Mouse (Mus musculus): ENCODE results near the gene Tbrg4.

DNA sequence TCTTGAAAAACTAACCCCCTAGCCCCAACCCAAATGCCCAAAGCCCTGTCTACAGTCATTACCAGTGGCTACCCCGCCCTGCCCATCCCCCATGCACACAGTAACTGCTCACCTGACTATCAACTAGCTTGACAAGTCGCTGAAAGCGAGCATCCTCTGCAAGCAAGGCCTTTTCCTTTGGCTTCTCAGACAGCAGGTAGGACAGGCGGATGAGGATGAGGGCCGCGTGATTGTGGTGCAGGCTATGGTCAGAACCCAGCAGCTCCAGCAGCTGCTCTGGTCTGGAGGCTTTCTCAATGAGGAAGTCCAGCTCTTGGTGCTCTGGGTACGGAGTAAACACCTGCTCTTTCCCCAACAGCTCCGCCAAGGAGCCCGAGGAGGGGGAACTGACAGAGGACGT, 2.2 kb downstream of the Tbrg4 start:
- no peak for TF ChIP-seq ETS1 (IDR thresholded peaks at IDR 0.05; ENCODE audit: low read depth, low read length)
- TF ChIP-seq TAL1 (IDR thresholded peaks at IDR 0.05; ENCODE audit: low read length), result no peak
- no peak for TF ChIP-seq CTCF (IDR thresholded peaks at IDR 0.05 in 2 of 3, conservative IDR thresholded peaks at IDR 0.05 in 1 of 3; ENCODE audit: control insufficient read depth in 1 of 3, insufficient read depth in 1 of 3, low read depth in 2 of 3, low read length in 3 of 3, poor library complexity in 1 of 3, severe bottlenecking in 1 of 3)
- TF ChIP-seq CHD2 (IDR thresholded peaks at IDR 0.05; ENCODE audit: low read length), result no peak
- TF ChIP-seq MYC (IDR thresholded peaks at IDR 0.05; ENCODE audit: low read depth, low read length), result no peak
- TF ChIP-seq POLR2A (IDR thresholded peaks at IDR 0.05; ENCODE audit: control insufficient read depth in 1 of 2, insufficient read depth in 1 of 2, low read depth in 1 of 2, low read length in 2 of 2, poor library complexity in 1 of 2), result 0 out of 4 replicates have a peak, but pooled peaks of 1 of the 2 experiments have one; percentile 5
- TF ChIP-seq ZNF384 (IDR thresholded peaks at IDR 0.05; ENCODE audit: low read depth, low read length), result no peak
- no peak for TF ChIP-seq ZC3H11A (IDR thresholded peaks at IDR 0.05; ENCODE audit: low read depth, low read length)
